Mouse (Mus musculus) kidney, postnatal 25 days (tissue): ENCODE data around the gene Rcn2.
A peak's percentile ranks its signal among the peaks of the same experiment; 100 is the strongest.
"Not testable (repeated sequence)": the region's sequence is repeated elsewhere in the genome, so short reads cannot be mapped to it uniquely, and the experiment has no call there.

Experiments
- DNase-seq, 2 experiments: peaks; one replicate each; pipeline ENCODE4 v3.0.0; 2021; ENCODE audit warnings: mixed read lengths in 2 of 2

Rcn2 gene

DNA sequence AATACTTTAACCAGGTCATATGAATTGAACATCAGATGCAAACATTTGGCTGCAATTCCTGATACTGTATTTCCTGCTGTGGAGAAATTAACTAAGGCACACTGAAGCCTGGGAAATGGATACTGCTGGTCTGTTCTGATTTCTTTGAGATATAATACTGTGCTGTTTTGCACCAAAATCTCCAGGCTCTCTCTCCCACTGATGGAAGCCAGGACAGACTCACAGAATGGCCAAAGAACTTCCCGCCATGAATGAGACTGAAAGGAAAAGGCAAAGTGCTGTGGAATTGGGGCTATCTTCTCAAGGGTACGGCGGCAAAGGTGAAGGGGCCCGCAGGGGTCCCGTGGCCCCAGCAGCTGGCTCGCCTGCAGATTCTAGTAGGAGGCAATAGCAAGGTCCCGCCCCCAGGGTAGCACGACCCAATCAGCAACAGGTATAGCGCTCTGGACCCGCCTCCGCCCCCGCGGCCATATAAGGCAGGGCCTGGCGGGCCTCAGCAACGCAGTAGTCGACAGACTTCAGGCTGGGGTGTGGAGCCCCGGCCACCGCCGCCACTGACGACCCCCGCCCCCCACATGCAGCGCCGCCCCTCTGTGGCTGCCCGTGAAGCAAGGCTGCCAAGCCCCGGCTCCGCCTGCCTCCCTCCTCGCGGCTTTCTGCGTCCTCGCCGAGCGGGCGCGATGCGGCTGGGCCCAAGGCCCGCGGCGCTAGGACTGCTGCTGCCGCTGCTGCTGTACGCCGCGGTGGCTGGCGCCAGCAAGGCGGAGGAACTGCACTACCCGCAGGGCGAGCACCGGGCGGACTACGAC is at the start of gene Rcn2:
Gene Rcn2 (plus strand): TSS at position 474 of the 809 bp plus-strand sequence.
- DNase-seq = peak; percentile 95 to 97

DNA sequence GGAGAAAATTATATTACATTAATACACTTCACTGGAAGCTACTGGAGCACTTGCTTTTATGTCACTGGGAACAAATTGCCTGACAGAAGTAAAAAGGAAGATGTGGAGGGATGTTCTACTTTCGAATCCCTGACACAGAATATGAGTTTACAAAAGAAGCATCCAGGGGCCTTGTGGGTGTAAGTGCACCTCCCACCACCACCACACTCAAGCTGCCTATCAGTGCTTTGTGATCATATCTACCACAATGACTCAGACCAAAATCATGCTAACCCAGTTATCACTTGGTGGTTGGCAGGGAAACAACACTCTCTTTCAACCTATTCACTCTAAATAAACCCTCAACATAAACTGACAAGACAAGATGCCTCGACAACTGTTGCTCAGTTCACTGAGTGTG is 37.0 kb upstream of the Rcn2 start:
- not testable (repeated sequence) for DNase-seq

DNA sequence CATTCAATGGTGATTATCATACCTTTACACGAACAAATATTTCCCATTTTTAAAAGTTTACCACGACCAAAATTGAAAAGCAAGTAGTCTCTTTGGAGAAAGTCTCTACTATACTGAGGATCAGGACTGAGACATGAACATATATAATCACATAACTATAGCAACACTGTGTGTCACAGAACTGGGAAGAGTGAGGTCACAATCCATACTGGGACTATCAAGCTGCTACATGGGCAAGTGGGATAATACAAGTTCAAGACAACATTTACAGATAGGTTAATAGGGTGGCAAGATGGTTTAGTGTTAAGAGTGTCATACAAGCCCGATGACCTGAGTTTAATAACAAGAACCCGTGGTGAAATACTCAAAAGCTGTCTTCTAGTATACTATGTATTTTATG is 31.2 kb upstream of the Rcn2 start, which contains the start of gene 4930563M21Rik:
Gene 4930563M21Rik (minus strand): TSS at position 101 of the 400 bp plus-strand sequence.
- no peak for DNase-seq

DNA sequence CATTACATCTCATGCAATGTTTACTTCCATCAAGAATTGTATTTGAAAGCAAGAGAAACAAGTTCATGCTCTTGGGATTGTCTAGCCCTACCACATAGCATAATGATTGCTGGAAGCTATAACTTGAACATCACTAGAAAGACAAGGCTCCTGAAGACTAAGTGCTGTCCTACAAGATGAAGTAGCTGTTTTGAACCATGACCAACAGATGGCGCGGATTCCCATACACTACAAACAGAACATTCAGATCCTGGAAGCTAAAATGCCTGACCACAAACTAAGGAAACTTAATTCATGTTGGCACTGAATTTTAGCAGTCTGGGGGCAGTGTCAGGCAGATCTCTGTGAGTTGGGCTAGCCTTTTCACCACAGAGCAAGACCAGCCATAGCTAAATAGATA is 16.9 kb upstream of the Rcn2 start:
- DNase-seq = no peak

DNA sequence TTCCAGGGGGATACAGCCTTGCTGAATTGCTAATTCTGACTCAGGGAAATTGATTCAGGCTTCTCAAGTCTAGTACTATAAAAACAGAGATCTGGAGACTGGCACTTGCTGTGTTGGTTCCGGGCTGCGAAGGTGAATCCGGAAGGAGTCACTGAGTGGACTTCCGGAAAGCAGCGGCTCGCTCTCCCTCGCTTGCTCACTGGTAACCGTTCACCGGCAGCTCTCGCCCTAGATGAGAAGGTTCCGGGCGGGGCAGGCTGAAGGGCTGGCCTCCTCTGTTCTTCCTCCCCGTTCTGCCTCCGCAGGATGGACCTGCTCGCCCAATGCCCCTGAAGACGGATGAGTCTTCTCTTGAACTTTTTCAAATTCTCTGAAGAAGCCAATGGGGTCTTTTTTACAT is 14.4 kb upstream of the Rcn2 start:
- DNase-seq = peak in 1 of 2 experiments; percentile 32

DNA sequence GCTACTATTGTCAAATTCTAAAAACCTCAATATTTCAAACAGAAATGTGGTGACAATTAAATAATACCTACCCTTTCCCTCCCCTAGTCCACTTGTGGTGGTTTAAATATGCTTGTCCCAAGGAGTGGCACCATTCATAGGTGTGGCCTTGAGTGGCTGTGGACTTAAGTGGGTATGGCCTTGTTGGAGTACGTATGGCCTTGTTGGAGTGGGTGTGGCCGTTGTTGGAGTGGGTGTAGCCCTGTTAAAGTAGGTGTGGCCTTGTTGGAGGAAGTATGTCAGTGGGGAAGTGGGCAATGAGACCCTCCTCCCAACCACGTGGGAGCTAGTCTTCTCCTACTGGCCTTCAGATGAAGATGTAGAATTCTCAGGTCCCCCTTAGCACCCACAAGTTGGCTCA is 9.4 kb upstream of the Rcn2 start:
- DNase-seq = no peak

DNA sequence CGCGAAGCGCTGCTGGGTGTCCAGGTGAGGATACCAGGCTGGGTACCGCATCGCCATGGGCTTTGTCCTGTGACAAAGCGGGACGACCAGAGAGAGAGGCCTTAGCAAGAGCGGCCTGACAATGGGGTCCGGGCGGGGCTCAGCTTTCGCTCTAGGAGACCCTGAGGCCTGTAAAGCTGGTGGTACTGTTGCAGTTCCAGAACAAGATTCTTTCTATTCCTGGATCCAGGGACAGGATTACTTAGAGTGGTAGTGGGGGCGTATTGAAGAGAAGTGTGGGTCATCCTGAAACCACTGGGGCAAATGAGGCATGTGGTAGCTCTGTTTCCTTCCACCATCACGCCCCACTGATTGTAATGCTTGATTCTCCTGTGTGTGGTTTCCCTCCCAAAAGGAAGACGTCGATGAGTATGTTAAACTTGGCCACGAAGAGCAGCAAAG is 556 bp downstream of the Rcn2 start:
- no peak for DNase-seq

DNA sequence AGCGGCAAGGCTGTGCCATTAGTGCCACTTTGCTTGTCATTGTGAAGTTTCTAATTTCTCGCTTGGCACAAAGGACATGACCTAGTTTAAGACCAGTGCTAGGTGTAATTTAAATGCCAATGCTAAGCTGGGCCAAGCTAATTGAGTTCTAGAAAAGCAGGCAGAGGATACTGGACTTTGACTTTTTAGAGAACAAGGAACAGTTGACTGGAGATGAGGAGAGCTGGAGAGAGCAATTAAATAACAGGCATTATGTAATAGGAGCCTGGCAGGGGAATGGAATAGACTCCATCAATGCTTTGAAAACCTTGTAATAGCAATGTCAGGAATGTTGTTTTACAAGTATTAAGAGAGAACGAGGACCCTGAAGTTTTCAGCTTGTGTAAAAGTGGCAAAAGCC is 12.2 kb downstream of the Rcn2 start:
- peak in 1 of 2 experiments; percentile 10 for DNase-seq

DNA sequence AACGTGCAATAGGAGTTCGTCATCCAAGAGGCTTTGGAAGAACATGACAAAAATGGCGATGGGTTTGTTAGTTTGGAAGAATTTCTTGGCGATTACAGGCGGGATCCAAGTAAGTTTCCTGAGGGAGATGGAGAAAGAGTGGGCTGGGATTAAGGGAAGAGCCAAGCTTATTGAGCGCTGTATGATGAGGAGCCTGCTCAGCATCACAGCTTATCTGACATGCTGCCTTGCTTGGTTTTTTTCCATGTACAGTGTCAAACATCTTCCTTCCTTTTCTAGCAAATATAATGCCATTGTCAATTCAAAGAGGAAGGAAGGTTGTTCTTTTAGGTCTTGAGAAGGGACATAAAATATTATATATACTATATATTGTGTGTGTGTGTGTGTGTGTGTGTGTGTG is 14.5 kb downstream of the Rcn2 start:
- no peak for DNase-seq

DNA sequence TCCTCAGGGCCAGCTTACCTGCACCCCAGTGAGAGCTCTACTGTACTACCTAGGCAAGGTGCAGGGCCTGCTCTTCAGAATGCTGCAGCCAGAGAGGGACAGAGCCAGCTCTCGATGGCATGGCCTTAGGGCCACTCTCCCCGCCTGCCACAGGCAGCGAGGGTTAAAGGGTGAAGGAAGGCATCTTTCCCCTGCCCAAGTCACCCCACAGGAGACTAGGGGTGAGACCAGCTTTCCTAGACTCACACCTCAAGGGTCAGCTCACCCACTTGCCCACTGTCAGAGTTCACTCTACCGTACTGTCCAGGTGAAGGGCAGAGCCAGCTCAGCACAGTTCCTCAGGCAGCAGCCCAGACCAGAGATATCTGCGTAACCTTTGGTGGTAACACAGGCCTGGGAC is 20.7 kb downstream of the Rcn2 start:
- no peak for DNase-seq

DNA sequence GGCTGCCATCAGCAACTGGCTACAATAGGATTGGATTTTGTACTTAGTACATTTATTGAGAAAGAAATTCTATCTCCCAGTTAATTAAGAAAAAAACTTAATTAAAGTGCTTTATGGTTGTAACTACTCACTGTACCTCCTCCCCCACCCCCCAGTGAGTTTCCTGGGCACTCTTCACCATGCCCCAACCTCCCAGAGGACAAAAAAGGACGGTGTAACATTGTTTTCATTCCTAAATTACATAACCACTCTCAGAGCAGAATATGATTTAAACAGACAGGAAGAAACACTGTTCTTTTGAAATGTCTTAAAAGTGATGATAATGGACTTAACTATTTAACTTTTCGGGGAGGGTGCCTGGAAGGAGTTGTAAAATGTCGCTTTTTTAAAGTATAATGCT is 23.4 kb downstream of the Rcn2 start:
- DNase-seq = no peak

DNA sequence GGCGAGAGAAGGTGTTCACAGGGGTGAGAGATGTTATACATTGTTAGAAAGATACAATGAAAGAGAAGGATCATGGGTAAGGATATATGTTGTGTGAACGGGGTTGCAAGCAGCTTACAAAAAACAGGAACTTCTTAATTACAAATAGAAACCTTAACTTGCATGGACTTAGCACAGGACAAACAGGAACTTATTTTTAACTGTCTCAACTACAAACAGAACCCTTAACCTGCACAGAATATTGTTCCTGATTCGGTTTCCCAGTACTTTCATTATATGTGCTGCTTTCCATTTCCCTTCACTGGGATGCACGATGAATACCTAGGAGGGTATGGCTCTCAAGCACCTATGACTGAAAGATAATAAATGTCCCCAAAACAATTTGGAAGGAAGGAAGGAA is 26.3 kb downstream of the Rcn2 start:
- no peak for DNase-seq

DNA sequence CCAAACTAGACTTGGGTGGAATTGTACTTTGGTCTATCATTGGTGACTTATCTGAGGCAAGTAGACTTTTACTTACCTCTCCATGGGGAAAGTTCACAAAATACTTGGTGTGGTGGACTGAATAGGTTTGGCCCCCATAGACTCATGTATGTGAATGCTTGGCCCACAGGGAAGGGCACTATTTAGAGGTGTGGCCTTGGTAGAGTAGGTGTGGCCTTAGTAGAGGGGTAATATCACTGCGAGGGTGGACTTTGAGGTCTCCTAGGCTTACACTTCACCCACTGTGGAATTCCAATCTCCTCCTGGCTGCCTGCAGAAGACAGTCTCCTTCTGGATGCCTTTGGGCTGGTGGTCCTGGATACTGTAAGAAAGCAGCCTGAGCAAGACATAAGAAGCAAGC is 27.0 kb downstream of the Rcn2 start:
- DNase-seq = no peak

DNA sequence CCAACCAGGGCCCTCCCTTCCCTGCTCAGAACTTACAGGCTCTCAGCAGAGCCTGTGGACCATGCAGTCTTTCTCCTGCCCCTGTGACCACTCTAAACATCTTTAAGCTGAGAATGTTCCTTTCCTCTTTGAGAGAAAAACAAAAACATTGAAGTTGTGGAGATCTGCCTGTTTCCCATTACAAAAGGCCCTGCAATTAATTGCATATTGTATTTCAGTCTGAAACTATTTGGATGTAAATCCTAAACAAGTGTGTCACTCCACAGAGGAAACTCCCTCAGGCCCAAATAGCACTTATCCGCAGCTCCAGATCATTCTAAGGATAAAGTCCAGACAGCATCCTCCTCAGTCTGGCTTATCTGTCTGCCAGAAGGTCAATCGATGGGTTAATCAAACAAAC is 31.2 kb downstream of the Rcn2 start:
- DNase-seq = no peak

DNA sequence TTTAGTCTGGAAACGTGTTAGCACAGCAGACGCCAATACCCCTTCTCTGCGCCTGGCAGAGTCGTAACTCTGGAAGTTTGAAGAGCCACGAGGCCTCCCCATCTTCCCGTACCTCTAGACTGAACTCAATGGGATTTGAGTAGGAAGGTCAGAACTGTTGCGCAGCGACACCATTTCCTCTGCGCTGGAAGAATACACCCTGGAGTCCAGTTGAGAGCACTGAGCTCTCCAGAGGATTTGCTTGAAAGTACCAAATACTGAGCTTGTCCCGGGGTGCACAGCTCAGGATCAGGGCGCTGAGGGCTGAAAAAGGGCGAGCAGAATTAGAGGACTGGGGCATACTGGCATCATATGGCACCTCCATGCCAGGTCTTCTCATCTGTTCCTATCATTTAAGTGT is 33.2 kb downstream of the Rcn2 start:
- DNase-seq = peak in 1 of 2 experiments; percentile 39

DNA sequence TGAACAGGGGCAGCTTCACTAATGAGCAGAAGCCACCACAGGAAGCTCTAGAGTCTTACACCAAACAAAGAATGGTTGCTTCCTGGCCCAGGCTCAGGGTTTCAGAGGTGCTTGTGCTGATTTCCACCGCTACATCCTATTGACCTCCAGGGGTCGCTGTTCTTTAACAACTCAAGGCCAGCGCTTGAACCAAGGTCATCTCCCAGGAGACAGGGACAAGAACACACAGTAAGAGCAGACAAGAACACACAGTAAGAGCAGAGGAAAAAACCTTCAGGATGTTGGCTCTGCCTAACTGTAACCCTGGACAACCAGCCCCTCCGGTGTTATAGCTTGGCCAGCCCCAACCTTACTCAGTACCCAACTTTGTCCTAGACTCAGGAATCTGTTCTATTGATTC is 33.6 kb downstream of the Rcn2 start:
- DNase-seq = peak; percentile 78 to 83

DNA sequence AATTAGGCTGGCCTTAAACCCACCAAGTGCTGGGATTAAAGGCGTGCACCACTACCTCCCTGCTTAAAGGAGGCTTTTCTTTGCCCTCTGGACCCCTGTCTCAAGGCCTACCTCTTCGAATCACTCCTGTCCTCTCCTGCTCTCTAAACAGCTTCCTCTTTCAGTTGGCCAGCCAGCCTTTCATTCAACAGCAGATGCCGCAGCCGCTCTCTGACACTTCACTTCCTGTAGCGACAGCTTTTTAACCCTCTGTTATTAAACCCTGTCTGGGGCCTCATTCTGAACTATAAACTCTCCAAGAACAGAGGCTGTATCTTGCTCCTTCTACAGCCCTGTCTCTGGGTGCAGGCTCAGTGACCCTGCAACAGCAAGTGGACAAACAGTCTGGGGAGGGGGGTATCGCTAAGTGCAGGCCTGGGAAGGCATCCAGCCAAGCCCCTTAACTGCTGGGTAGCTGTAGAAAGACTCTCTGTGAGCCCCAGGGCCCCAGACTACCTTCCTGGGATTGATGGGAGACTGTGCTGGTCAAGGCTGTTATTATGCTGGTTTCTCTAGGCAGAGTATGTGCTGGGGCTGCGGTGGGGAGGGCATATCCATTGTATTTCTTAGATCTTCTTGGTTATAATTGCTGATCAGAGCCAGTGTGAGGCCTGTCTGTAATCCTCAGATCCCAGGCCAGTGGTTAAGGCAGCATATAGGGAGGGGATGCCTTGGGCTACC is 34.4 kb downstream of the Rcn2 start:
- peak; percentile 49 to 54 for DNase-seq

DNA sequence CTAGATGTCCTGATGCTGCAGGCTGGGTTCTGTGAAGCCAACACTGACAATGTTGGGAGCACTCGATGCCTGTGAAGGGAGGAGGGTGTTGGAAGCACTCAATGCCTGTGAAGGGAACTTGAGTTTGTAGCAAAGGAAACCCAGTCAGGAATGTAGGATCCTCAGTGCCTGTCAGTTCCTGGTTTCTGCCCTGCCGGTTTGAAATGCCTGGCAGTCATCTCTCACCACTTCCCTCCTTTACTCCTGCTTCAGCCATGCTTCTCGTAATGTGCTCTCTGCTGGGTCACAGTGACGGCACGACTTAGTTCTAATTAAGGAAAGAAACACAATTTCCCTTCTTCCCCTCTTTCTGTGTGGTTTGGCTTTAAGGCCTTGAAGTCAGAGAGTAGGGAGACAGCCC is 37.9 kb downstream of the Rcn2 start:
- DNase-seq = no peak

DNA sequence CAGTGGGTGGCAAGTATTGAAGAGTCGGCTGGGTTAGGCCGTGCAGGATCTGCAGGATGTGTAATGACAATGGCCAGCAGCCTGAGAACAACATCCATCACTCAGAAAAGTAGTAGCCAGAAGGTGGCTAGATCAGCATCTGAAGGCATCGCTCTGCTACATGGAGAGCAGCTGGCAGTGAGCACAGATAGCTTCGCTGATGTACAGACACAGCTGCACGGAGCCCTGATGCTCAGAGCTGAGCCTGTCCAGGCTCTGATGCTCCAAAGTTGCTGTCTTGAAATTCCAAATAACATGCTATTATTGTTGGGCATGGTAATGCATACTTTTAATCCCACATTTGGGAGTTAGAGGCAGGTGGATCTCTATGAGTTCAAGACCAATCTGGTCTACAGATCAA is 44.9 kb downstream of the Rcn2 start:
- DNase-seq = no peak

DNA sequence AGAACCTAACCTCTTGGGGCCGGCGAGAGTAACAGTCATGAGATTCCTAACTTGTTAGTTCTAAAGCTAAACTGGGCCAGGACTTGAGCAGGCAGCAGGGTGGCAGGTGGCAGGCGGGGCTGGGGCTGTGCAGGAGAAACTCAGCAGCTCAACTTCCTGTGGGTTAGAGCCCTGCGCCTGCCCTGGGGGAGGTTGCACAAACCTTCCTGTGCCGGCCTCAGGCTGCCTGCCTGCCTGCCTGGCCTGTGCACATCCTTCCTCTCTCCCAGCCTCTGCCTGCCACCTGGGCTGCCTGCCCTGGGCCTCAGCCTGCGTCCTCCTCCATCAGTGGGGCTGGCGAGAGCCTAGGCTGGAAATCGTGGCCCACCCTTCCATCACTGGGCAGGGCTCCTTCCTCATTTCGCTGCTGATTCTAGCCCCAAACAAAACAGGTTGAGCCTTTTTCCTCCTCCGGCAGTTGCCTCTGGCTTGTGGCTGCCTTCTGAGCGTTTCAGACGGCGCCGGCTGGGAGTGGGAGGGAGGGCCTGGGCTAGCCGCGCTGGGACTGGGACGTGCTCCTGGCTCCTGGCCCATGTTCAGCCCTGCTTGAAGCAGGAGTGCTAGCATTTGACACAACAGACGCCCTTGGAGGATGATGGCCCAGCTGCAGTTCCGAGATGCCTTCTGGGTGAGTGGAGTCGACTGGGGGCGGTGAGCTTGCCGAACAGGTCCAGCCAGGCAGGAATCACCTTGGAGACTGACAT is 48.3 kb downstream of the Rcn2 start, which contains the start of gene Pstpip1:
Gene Pstpip1 (plus strand): TSS at position 185 of the 743 bp plus-strand sequence.
- DNase-seq = peak; percentile 62 to 81

DNA sequence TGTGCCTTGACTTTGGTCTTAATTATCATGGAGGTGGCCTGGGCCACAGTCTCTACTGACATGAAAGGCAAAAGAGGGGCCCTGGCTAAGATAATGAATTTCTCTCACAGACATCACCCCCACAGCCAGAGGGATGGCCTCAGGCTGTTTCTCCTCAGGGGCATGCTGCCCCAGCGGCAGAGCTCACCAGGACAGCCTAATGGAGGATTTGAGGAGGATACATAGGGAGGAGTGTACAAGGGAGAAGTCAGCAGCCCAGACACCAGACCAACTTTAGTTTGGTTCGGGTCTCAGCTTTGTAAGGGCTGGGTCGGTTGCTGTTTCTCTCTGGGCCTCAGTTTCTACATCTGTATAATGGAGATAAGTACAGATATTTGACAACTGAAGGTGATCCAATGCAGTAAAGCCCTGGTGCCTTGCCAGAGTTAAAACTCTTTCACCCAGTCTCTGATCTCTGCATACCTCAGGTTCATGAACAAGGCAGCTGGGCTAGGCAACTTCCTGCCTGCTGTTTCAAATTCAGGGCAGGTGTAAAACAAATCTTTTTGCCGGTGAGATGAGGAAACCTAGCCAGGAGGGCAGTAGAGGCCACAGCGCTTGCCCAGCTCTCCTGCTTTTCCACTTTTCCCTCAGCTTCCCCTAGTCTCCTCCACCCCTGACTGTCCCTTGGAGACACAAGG is 49.0 kb downstream of the Rcn2 start:
- DNase-seq = no peak

DNA sequence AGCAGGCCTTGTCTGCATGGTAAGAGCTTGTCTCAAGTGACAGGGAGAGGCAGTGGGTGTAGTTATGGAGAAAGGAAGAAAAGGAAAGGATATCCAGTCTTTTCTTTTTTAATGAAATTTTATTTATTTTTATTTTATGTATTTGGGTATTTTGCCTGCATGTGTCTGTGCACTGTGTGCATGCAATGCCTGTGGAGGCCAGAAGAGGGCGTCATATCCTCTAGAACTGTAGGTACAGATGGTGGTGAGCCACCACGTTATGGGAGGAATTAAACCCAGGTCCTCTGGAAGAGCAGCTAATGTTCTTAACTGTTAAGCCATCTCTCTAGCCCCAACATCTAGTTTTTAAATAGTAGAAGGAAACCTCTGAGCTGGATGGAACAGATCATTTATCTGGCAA is 50.5 kb downstream of the Rcn2 start:
- no peak for DNase-seq
